Mouse (Mus musculus): ENCODE measurements around the gene P4htm. TPM values are rescaled to one million over a fixed set of nuclear protein-coding genes. Genes with fewer than 3 reads are reported as not detected.

The P4htm gene
- total RNA-seq, 2 experiments from 2014 or later = 3.1 to 3.5 TPM

DNA sequence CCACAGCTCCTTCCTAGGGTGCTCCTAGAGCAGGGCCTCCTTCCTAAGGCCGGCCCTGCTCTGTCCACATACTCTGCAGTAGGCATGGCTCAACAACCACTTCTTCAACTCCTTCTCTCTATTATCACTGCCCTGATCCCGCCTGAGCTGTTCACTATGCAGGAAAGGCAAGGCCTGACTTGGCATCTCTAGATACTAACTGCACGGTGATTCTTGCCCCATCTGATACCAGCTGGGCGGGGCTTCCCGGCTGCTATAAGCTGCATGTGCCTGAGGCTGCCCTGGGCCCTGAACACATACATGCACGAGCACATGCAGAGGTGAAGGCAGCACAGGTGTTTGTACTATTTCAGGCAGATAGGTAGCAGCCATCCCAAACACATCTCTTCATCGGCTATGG, 33.3 kb downstream of the P4htm start:
- intact Hi-C loops (cut with DNase I) = no loop called here
- no peak for DNase-seq

DNA sequence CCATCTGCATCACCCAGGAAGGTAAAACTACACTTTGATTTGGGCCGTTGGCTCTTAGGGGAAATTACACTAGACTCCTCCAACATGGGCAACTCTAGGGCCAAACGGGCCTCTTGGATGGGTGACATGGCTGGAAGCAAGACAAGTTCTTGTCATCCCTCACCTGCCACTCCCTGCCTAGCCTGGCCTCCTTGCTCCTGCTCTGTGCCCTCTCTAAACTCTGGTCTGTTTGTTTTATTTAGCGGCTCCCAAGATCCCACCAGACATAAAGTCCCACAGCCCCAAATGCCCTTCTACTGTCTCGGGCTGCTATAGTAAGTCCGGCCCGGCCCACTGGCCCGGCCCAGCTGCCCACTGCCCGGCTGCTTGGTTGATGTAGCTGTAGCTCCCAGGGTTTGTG, 33.8 kb downstream of the P4htm start:
- DNase-seq = no peak
- intact Hi-C loops (cut with DNase I) = no loop called here

DNA sequence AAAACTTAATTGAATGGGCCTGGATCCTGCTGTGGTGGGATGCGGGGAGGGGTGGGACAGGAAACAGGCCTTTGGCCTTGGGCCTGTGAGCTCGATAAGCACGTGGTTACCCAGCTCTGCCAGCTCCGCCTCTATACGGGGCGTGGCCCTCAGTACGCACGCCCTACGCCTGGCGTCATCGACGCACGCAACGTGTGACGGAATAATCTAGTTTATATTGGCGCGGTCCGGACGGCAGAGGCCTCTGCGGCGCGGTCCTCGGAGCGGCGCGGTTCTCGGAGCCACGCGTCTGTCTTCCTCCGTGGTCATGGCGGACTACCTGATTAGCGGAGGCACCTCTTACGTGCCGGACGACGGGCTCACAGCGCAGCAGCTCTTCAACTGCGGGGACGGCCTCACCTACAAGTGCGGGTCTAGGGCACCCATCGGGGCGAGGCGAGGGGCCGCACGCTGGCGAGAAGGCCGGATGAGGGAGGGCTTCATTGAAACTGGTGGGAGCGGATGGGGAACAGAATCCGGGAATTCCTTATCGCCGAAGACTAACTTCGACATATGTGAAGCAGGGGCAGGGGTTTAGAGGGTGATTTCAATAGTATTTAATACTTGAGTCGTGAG, 37.1 kb downstream of the P4htm start, which contains the start of gene Impdh2:
Gene Impdh2 (plus strand): TSS at position 60 of the 615 bp plus-strand sequence.
- peak; percentile 92 to 95 for DNase-seq
- intact Hi-C loops (cut with DNase I) = no loop called here

DNA sequence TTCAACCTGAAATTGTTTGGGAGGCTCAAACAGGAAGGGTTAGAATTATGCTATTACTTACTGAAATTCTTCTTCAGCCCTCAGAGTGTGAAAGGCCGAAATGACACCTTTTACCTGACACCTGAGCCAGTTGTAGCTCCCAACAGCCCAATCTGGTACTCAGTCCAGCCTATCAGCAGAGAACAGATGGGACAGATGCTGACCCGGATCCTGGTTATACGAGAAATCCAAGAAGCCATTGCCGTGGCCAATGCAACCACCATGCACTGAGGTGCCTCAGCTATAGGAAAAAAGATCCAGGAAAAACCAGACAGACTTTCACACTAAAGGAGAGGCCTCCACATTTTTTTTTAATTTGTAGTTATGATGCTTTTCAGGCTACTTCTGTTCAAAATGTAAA, 38.3 kb downstream of the P4htm start:
- no peak for DNase-seq
- intact Hi-C loops (cut with DNase I) = no loop called here

DNA sequence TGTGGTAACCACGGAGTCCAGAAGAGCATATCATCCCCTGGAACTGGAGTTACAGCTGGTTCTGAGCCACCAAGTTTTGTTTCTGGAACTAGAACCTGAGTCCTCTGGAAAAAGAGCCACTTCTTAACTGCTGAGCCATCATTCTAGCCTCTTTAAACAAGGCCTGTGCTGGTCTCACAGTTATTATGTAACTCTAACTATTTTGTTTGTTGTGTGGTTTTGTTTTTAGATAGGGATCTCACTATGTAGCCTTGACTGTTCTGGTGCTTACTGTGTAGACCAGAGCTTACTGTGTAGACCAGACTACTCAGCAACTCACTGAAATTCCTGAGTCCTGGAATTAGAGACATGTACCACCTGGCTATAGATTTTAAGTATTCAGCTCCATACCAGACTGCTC, 50.6 kb downstream of the P4htm start:
- intact Hi-C loops (cut with DNase I) = no loop called here
- DNase-seq = no peak

DNA sequence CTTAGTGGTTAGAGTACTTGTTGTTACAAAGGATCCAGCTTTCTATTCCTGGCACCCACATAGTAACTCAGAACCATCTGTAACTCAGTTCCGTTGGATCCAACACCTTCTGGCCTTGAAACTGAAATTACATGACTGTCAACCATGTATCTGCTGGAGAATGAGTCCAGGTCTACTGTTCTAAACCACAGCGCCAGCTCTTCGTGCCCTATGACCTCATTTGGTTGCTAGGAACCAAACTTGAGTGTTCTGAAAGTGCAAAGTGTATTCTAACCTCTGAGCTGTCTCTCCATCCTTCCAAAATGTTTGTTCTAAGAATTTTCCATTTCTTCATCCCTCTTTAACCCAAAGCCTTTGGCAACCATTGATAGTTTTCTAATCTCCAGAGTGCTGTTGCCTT, 51.5 kb downstream of the P4htm start:
- intact Hi-C loops (cut with DNase I) = no loop called here
- no peak for DNase-seq

DNA sequence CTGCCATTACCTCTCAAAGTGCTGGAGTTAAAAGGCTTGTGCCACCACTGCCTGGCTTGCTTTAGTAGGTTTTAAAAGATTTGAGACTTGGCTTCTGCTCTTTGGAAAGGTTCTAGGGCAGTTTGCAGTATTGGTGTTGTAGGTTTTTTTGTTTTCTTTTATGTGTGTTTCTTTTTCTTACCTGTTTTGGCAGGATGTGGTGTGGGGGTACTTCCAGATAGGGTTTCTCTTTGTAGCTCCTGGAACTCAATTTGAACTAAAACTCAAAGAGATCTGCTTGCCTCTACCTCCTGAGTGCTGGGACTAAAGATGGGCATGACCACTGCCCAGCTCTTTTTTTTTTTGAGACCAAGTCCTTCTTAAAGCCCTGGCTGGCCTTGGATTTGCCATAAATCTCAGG, 56.6 kb downstream of the P4htm start:
- DNase-seq = no peak
- intact Hi-C loops (cut with DNase I) = no loop called here

DNA sequence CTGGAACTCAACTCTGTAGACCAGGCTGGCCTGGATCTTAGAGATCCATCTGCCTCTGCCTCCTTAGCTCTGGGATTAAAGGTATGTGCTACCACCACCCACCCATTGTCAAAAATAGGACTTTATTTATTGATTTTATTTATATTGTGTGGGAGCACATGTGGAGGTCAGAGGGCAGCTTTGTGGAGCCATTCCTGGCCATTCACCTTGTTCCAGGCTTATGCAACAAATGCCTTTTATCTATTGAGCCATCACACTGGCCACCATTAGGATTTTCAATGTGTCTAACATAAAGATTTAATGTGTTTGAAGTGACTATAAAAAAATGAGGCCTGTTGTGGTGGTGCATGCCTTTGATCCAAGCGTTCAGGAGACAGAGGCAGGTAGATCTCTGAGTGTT, 66.0 kb downstream of the P4htm start:
- no peak for DNase-seq
- intact Hi-C loops (cut with DNase I) = no loop called here

DNA sequence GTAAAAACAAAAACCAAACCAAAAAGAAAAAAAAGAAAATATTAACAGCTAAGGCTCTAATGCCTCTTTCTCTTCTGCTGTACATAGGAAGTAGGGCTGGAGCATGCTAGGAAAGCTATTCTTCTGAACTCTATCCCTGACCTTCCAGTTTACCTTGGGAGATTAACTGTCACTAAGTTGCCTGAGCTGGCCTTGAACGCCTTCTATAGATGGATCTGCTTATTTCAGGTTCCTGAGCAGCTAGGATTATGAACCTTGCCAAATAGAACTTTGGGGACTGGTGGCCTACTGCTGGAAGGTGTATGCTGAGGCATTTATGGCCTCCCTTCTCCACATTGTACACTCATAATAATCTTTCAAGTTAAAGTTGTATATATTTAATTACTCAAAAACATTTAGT, 66.5 kb downstream of the P4htm start:
- intact Hi-C loops (cut with DNase I) = no loop called here
- DNase-seq = no peak

Small RNAs within 50 kb of the gene (microRNA-seq; reads per million reads assigned to microRNA genes)
- 0 reads per million in 2 experiments for gene Gm24083
- gene Mir191 = 0 reads per million in 2 experiments
- 681 to 1,017 reads per million in 2 experiments for gene Mir425

Other genes with a start within 250 kb of the P4htm start
- 10 to 100 TPM; 61.5 to 70.3 TPM for gene Usp4, start 249.8 kb downstream of the P4htm start, total RNA-seq (2021)
- gene 1700102P08Rik, start 204.9 kb downstream of the P4htm start, total RNA-seq (2021) = under 1 TPM; 0.32 to 0.48 TPM
- not detected for gene Ccdc36, start 169.2 kb downstream of the P4htm start, total RNA-seq (2021)
- gene BC048562, start 161.2 kb downstream of the P4htm start, total RNA-seq (2021) = not detected
- gene Ccdc71, start 137.1 kb downstream of the P4htm start, total RNA-seq (2021) = 10 to 100 TPM; 13.3 to 20.0 TPM
- gene Klhdc8b, start 136.1 kb downstream of the P4htm start, total RNA-seq (2021) = 1 to 10 TPM; 1.7 to 3.1 TPM
- 100 to 1,000 TPM; 118 to 129 TPM for gene Lamb2, start 117.9 kb downstream of the P4htm start, total RNA-seq (2021)
- gene Usp19, start 107.1 kb downstream of the P4htm start, total RNA-seq (2021) = 100 to 1,000 TPM; 105 to 120 TPM
- gene Qars, start 90.0 kb downstream of the P4htm start, total RNA-seq (2021) = 10 to 100 TPM; 69.7 to 81.7 TPM
- gene Qrich1, start 80.9 kb downstream of the P4htm start, total RNA-seq (2021) = 10 to 100 TPM; 49.3 to 51.9 TPM
- 10 to 100 TPM; 47.6 to 58.0 TPM for gene Impdh2, start 37.4 kb downstream of the P4htm start, total RNA-seq (2021)
- gene Ndufaf3, start 30.2 kb downstream of the P4htm start, total RNA-seq (2021) = 10 to 100 TPM; 29.2 to 29.6 TPM
- gene Dalrd3, start 27.8 kb downstream of the P4htm start, total RNA-seq (2021) = 10 to 100 TPM; 10.1 to 12.3 TPM
- 1 to 10 TPM; 4.6 to 5.6 TPM for gene Wdr6, start 18.9 kb downstream of the P4htm start, total RNA-seq (2021)
- 10 to 100 TPM; 63.2 to 64.7 TPM for gene Arih2, start 51.7 kb upstream of the P4htm start, total RNA-seq (2021)
- gene Slc25a20, start 64.4 kb upstream of the P4htm start, total RNA-seq (2021) = 10 to 100 TPM; 59.0 to 75.5 TPM
- gene Prkar2a, start 91.6 kb upstream of the P4htm start, total RNA-seq (2021) = 100 to 1,000 TPM; 129 to 157 TPM
- gene Ip6k2, start 186.1 kb upstream of the P4htm start, total RNA-seq (2021) = 10 to 100 TPM in 1 of 2 experiments, 1 to 10 TPM in 1; 9.9 to 14.5 TPM
- 1 to 10 TPM; 2.8 to 3.2 TPM for gene Nckipsd, start 210.7 kb upstream of the P4htm start, total RNA-seq (2021)
- gene Celsr3, start 228.7 kb upstream of the P4htm start, total RNA-seq (2021) = not detected

All from gastrocnemius, postnatal 36 days (tissue).